Mouse (Mus musculus) CH12.LX (cell line): Measurements from ENCODE around the gene 1700037H04Rik. TPM values are rescaled to one million over a fixed set of nuclear protein-coding genes. Genes with fewer than 3 reads are reported as not detected.

Experiments used
- DNase-seq: peaks from one replicate; pipeline ENCODE4 v3.0.0-alpha.2; 2013; ENCODE audit errors: extremely low read depth
- H3K27ac ChIP-seq: 2 replicates; pipeline ENCODE4 v1.5.1; 2012; ENCODE audit warnings: low read depth, mild to moderate bottlenecking, control low read depth, moderate library complexity; ENCODE audit not compliant: insufficient read depth
- H3K27me3 ChIP-seq: replicated peaks from 2 replicates; pipeline ENCODE3; 2012; ENCODE audit warnings: inconsistent platforms
- H3K36me3 ChIP-seq, 2 experiments: replicated peaks in 1 of 2; 2 replicates each; pipeline versions ENCODE3 to v1.6.1; 2012; ENCODE audit warnings: inconsistent platforms in 1 of 2, low read length in 1 of 2, mild to moderate bottlenecking in 1 of 2, mixed read lengths in 1 of 2, moderate library complexity in 1 of 2; ENCODE audit not compliant: control insufficient read depth in 1 of 2, insufficient read depth in 1 of 2
- H3K4me1 ChIP-seq, 2 experiments: 2 replicates each; pipeline ENCODE4 v1.6.1; 2012; ENCODE audit warnings: inconsistent platforms in 1 of 2, moderate library complexity in 1 of 2; ENCODE audit not compliant: insufficient read depth in 2 of 2, control insufficient read depth in 1 of 2
- H3K4me2 ChIP-seq: 2 replicates; pipeline ENCODE4 v1.6.1; 2012; ENCODE audit warnings: low read depth, mild to moderate bottlenecking, control low read depth; ENCODE audit not compliant: poor library complexity, insufficient read depth, severe bottlenecking
- H3K4me3 ChIP-seq, 3 experiments: fragments of 150-350 bp in 1 of 3; sonication (generic) in 1 of 3; replicated peaks in 1 of 3; 2 replicates each; pipeline versions ENCODE3 to v1.5.1; 2011 to 2012; ENCODE audit warnings: low read depth in 2 of 3, low read length in 2 of 3, mild to moderate bottlenecking in 2 of 3, moderate library complexity in 2 of 3, control low read depth in 1 of 3, improper control_type of control experiment in 1 of 3, inconsistent platforms in 1 of 3, mixed read lengths in 1 of 3; ENCODE audit not compliant: poor library complexity in 1 of 3
- H3K79me2 ChIP-seq: replicated peaks from 2 replicates; pipeline ENCODE4 v1.6.1; 2012; ENCODE audit warnings: mild to moderate bottlenecking, moderate library complexity; ENCODE audit not compliant: control insufficient read depth, poor library complexity, insufficient read depth, severe bottlenecking; ENCODE audit errors: extremely low read depth
- H3K9ac ChIP-seq: 2 replicates; pipeline ENCODE4 v1.6.1; 2012; ENCODE audit warnings: low read depth, mild to moderate bottlenecking, control low read depth, moderate library complexity; ENCODE audit not compliant: insufficient read depth
- H3K9me3 ChIP-seq: replicated peaks from 2 replicates; pipeline ENCODE3; 2012; ENCODE audit warnings: low read length, inconsistent platforms, mixed read lengths
- BHLHE40 ChIP-seq: IDR thresholded peaks from 2 replicates; pipeline ENCODE4 v1.6.1; 2011; ENCODE audit warnings: mild to moderate bottlenecking, low read depth, low read length, improper control_type of control experiment
- CHD1 ChIP-seq: IDR thresholded peaks from 2 replicates; pipeline ENCODE4 v1.6.1; 2012; ENCODE audit warnings: low read depth, low read length, improper control_type of control experiment, inconsistent platforms
- CTCF ChIP-seq, 2 experiments: IDR thresholded peaks in 1 of 2; conservative IDR thresholded peaks in 1 of 2; 2 replicates each; pipeline ENCODE4 v1.5.1; 2011 to 2012; ENCODE audit warnings: low read depth in 2 of 2, low read length in 2 of 2, improper control_type of control experiment in 1 of 2, inconsistent platforms in 1 of 2, mild to moderate bottlenecking in 1 of 2, moderate library complexity in 1 of 2
- E2F4 ChIP-seq: IDR thresholded peaks from 2 replicates; pipeline ENCODE4 v1.6.1; 2011; ENCODE audit warnings: low read depth, low read length, improper control_type of control experiment; ENCODE audit not compliant: insufficient replicate concordance
- EP300 ChIP-seq: IDR thresholded peaks from 2 replicates; pipeline ENCODE4 v1.6.1; 2011; ENCODE audit warnings: low read length, improper control_type of control experiment
- HCFC1 ChIP-seq: IDR thresholded peaks from 2 replicates; pipeline ENCODE4 v1.6.1; 2012; ENCODE audit warnings: low read depth, mild to moderate bottlenecking, inconsistent platforms, low read length, improper control_type of control experiment
- JUND ChIP-seq: conservative IDR thresholded peaks from 2 replicates; pipeline ENCODE4 v1.6.1; 2011; ENCODE audit warnings: low read depth, low read length, improper control_type of control experiment
- MAFK ChIP-seq: IDR thresholded peaks from 2 replicates; pipeline ENCODE4 v1.6.1; 2011; ENCODE audit warnings: low read length, improper control_type of control experiment; ENCODE audit not compliant: insufficient replicate concordance
- MAX ChIP-seq: IDR thresholded peaks from 2 replicates; pipeline ENCODE4 v1.6.1; 2011; ENCODE audit warnings: low read length, improper control_type of control experiment
- MAZ ChIP-seq: IDR thresholded peaks from 2 replicates; pipeline ENCODE4 v1.6.1; 2012; ENCODE audit warnings: low read depth, mild to moderate bottlenecking, inconsistent platforms, low read length, improper control_type of control experiment, moderate library complexity
- MXI1 ChIP-seq: IDR thresholded peaks from 2 replicates; pipeline ENCODE4 v1.6.1; 2011; ENCODE audit warnings: mild to moderate bottlenecking, low read depth, low read length, improper control_type of control experiment
- NELFE ChIP-seq: IDR thresholded peaks from 2 replicates; pipeline ENCODE4 v1.6.1; 2011; ENCODE audit warnings: low read depth, low read length, improper control_type of control experiment
- NRF1 ChIP-seq: IDR thresholded peaks from 2 replicates; pipeline ENCODE4 v1.6.1; 2014; ENCODE audit warnings: low read depth, mild to moderate bottlenecking, inconsistent platforms, low read length, improper control_type of control experiment, moderate library complexity
- POLR2AphosphoS2 ChIP-seq: IDR thresholded peaks from 2 replicates; pipeline ENCODE4 v1.6.1; 2011; ENCODE audit warnings: low read depth, low read length, improper control_type of control experiment
- RCOR1 ChIP-seq: conservative IDR thresholded peaks from 2 replicates; pipeline ENCODE4 v1.6.1; 2012; ENCODE audit warnings: low read depth, mild to moderate bottlenecking, inconsistent platforms, low read length, improper control_type of control experiment
- SIN3A ChIP-seq: IDR thresholded peaks from 2 replicates; pipeline ENCODE4 v1.6.1; 2012; ENCODE audit warnings: low read length, improper control_type of control experiment, inconsistent platforms
- SMC3 ChIP-seq: IDR thresholded peaks from 2 replicates; pipeline ENCODE4 v1.6.1; 2011; ENCODE audit warnings: low read depth, low read length, improper control_type of control experiment
- TCF12 ChIP-seq: IDR thresholded peaks from 2 replicates; pipeline ENCODE4 v1.6.1; 2014; ENCODE audit warnings: low read depth, mild to moderate bottlenecking, inconsistent platforms, low read length, improper control_type of control experiment
- USF1 ChIP-seq: IDR thresholded peaks from 2 replicates; pipeline ENCODE4 v1.6.1; 2014; ENCODE audit warnings: low read depth, mild to moderate bottlenecking, inconsistent platforms, low read length, improper control_type of control experiment
- ZMIZ1 ChIP-seq: IDR thresholded peaks from 2 replicates; pipeline ENCODE4 v1.6.1; 2012; ENCODE audit warnings: low read depth, mild to moderate bottlenecking, inconsistent platforms, low read length, improper control_type of control experiment
- ZNF384 ChIP-seq: IDR thresholded peaks from 2 replicates; pipeline ENCODE4 v1.6.1; 2012; ENCODE audit warnings: low read depth, low read length, improper control_type of control experiment, inconsistent platforms
- dilution Hi-C: fragments of 300-500 bp; cut with MboI; formaldehyde crosslinking; loops from 2 replicates; pipeline ENCODE4 v1.14.3; 2020; ENCODE audit warnings: low sequenced_read_pairs; ENCODE audit not compliant: extremely low pct_unique_long_range_greater_than_20kb, extremely low pct_ligation_motif_present
- in situ Hi-C: fragments of 300-500 bp; cut with MboI; formaldehyde crosslinking; loops from 3 replicates; pipeline ENCODE4 v1.14.3; 2019; ENCODE audit warnings: low sequenced_read_pairs, low pct_ligation_motif_present, low pct_unique_long_range_greater_than_20kb, mixed read lengths
- polyA plus RNA-seq: library from polyadenylated mRNA; unstranded; fragments of >175 nt; gene quantifications from 2 replicates; pipeline ENCODE4 v1.2.1, GENCODE M21; 2012; ENCODE audit warnings: low read depth; ENCODE audit not compliant: insufficient read length
- total RNA-seq, 2 experiments: library from RNA; depleted of rRNA; stranded (reverse); fragments of 300-350 nt in 1 of 2; fragments of >200 nt in 1 of 2; gene quantifications; 2 replicates each; pipeline ENCODE4 v1.2.3; 2012 to 2014

Gene 1700037H04Rik
- total and polyA plus RNA-seq, 3 experiments = 16.0 to 40.0 (median 36.5) TPM

DNA sequence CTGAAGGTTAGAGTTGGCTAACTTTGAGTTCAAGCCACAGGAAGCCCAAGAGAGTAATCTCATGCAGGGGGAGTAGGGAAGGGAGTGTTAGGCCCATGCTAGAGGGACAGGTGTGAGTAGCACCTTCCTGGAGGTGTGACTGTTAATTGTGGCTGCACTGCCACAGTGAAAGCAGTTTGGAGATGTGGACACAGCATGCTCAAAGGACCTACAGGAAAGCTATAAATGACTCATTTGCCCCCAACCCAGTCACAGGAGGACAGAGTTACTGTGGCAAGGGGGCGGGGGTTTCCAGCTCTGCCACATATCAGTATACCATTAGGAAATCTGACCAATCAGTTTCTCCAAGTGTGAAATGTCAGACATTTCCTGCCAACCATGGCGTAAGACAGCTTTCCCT lies 14.3 kb downstream of the 1700037H04Rik start:
- Histone ChIP-seq H3K9ac (no peak overlapping the region), H3K27ac (no peak overlapping the region), H3K9me3 (no peaks in the 10 kb centered on the region), H3K4me3 (no peak overlapping the region), H3K36me3 (peaks cover 42 to 92% of the 10 kb centered on the region in 2 experiments), H3K4me1 (0 out of 4 replicates have a peak, but pooled peaks cover 0 to 2% of the 10 kb centered on the region in 2 experiments)
- in situ Hi-C loops = no loop called here
- no peak for DNase-seq
- no peak for TF ChIP-seq SMC3
- no peak for TF ChIP-seq JUND
- no peak for TF ChIP-seq MXI1
- TF ChIP-seq HCFC1 = no peak
- no peak for TF ChIP-seq ZNF384
- TF ChIP-seq CHD1 = no peak
- TF ChIP-seq E2F4 = no peak
- no peak for TF ChIP-seq POLR2AphosphoS2
- TF ChIP-seq NRF1 = no peak
- TF ChIP-seq SIN3A = no peak
- TF ChIP-seq MAZ = no peak
- TF ChIP-seq NELFE = no peak
- no peak for TF ChIP-seq RCOR1
- no peak for TF ChIP-seq MAFK
- no peak for TF ChIP-seq ZMIZ1
- TF ChIP-seq BHLHE40 = no peak
- TF ChIP-seq, all 38 proteins: peak for 0
- Histone ChIP-seq H3K4me2 (no peak overlapping the region), H3K79me2 (no peaks in the 10 kb centered on the region), H3K27me3 (no peaks in the 10 kb centered on the region)
- dilution Hi-C loops = no loop called here

DNA sequence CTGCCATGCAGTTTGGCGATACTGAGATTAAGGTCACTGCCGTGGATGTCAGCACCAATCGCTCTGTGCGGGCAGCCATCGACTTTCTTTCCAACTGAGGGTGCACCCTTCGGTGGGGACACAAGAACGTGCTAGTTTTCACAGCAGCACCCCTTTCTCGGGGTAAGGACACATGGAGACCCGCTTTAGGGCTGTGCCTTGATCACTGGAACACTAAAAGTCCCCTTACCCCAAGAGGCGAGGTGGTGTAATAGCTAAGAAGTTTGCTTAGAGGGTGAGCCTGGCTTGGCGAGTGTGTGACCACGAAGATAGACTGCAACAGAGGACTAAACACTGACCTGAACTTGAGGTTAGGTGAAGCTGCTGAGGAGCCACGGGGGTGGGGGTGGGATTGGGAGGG lies 14.8 kb downstream of the 1700037H04Rik start:
- dilution Hi-C loops = no loop called here
- H3K4me1 ChIP-seq = 0 out of 4 replicates have a peak, but pooled peaks cover 0 to 2% of the 10 kb centered on the region in 2 experiments
- peaks cover 42 to 89% of the 10 kb centered on the region in 2 experiments for H3K36me3 ChIP-seq
- H3K27ac ChIP-seq = no peak overlapping the region
- in situ Hi-C loops = no loop called here
- no peak for DNase-seq
- TF ChIP-seq NELFE (no peak), MAFK (no peak), MAX (no peak), CHD1 (no peak), ZNF384 (no peak), CTCF (conservative IDR thresholded peaks at IDR 0.05 in 1 of 2, IDR thresholded peaks at IDR 0.05 in 1 of 2; ENCODE audit: low read depth in 2 of 2, low read length in 2 of 2) (no peak), MAZ (no peak), NRF1 (no peak), RCOR1 (no peak), EP300 (no peak), TCF12 (no peak), E2F4 (no peak), USF1 (no peak), SIN3A (no peak)
- no peaks in the 10 kb centered on the region for H3K79me2 ChIP-seq
- no peak overlapping the region for H3K4me3 ChIP-seq
- H3K4me2 ChIP-seq = no peak overlapping the region
- no peaks in the 10 kb centered on the region for H3K9me3 ChIP-seq
- H3K27me3 ChIP-seq = no peaks in the 10 kb centered on the region
- no peak overlapping the region for H3K9ac ChIP-seq
